Comparison of ENCODE assay signal across 13 mouse cellular contexts in the genomic region with DNA sequence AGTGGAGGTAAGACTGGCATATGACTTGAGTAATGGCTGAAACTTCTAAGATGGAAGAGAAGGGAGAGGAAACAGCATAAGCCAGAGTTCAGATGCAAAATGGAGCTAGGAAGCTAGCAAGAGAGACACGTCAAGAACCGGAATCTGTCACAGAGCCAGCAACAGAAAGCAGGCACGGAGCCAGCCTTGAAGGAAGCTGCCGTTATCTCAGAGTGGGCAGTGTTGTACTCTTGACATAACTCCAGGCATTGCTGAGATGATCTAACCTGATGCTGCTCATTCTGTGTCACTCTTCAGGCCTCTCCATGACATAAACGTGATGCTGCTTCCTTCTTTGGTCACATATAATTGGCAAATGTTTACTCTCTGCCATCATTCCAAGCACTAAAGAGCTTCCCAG.
DNase-seq lines count a peak whose midpoint lies in the region; ATAC-seq lines count a peak whose summit lies in the region.
"Had no signal": no experiment of that assay in that cellular context is flagged by ENCODE, and none has a peak within 500 bp of the region (broad histone marks: within the 10 kb centered on the region; RNA-seq: fewer than 3 reads in every experiment).

No protein-coding gene starts in this region.

- 72% methylated on average over 5 of the region's 5 CpGs for WGBS in kidney, embryonic 15.5 days
- WGBS in intestine, embryonic 16.5 days = 68% methylated on average over 5 of the region's 5 CpGs

- H3K9me3 ChIP-seq in kidney, embryonic 15.5 days (replicated peaks) = no peaks in the 10 kb centered on the region
- H3K9me3 ChIP-seq in intestine, embryonic 16.5 days (ENCODE audit: control insufficient read depth, low read length) = no peaks in the 10 kb centered on the region
- H3K9me3 ChIP-seq: embryonic facial prominence, embryonic 13.5 days; forebrain, embryonic 15.5 days; neural tube, embryonic 13.5 days had no signal

- no peaks in the 10 kb centered on the region for H3K36me3 ChIP-seq in kidney, embryonic 15.5 days
- H3K36me3 ChIP-seq in intestine, embryonic 16.5 days (ENCODE audit: control insufficient read depth, insufficient read depth, low read length) = no peaks in the 10 kb centered on the region
- H3K36me3 ChIP-seq: embryonic facial prominence, embryonic 13.5 days; forebrain, embryonic 15.5 days; neural tube, embryonic 13.5 days had no signal

- no peak overlapping the region for H3K9ac ChIP-seq in kidney, embryonic 15.5 days
- H3K9ac ChIP-seq in intestine, embryonic 16.5 days (ENCODE audit: low read depth, low read length) = no peak overlapping the region
- H3K9ac ChIP-seq: embryonic facial prominence, embryonic 13.5 days; forebrain, embryonic 15.5 days; neural tube, embryonic 13.5 days had no signal

- no peaks in the 10 kb centered on the region for H3K27me3 ChIP-seq in kidney, embryonic 15.5 days
- no peaks in the 10 kb centered on the region for H3K27me3 ChIP-seq in intestine, embryonic 16.5 days (replicated peaks; ENCODE audit: control insufficient read depth, insufficient read depth, low read length)
- H3K27me3 ChIP-seq: embryonic facial prominence, embryonic 13.5 days; forebrain, embryonic 15.5 days; neural tube, embryonic 13.5 days had no signal

- no peak overlapping the region for H3K27ac ChIP-seq in kidney, embryonic 15.5 days
- no peak overlapping the region for H3K27ac ChIP-seq in intestine, embryonic 16.5 days (ENCODE audit: low read length)
- H3K27ac ChIP-seq: embryonic facial prominence, embryonic 13.5 days; forebrain, embryonic 15.5 days; neural tube, embryonic 13.5 days had no signal

- no peak overlapping the region for H3K4me2 ChIP-seq in kidney, embryonic 15.5 days
- no peak overlapping the region for H3K4me2 ChIP-seq in intestine, embryonic 16.5 days (ENCODE audit: low read depth, low read length)
- H3K4me2 ChIP-seq: embryonic facial prominence, embryonic 13.5 days; forebrain, embryonic 15.5 days; neural tube, embryonic 13.5 days had no signal

- H3K4me1 ChIP-seq in kidney, embryonic 15.5 days = peaks cover 9% of the 10 kb centered on the region; the same call in 1 of the 2 replicates
- H3K4me1 ChIP-seq in intestine, embryonic 16.5 days (ENCODE audit: control insufficient read depth, insufficient read depth, low read length) = no peaks in the 10 kb centered on the region
- H3K4me1 ChIP-seq: forebrain, embryonic 15.5 days; neural tube, embryonic 13.5 days had no signal

- ATAC-seq in cerebellum, adult (ENCODE audit: insufficient number of reproducible peaks, low FRiP score, low TSS enrichment) = no peak
- ATAC-seq in kidney, embryonic 15.5 days (replicated peaks; ENCODE audit: low FRiP score) = no peak
- no peak for ATAC-seq in intestine, embryonic 16.5 days
- ATAC-seq: forebrain, embryonic 15.5 days; midbrain, embryonic 16.5 days had no signal

- DNase-seq in cerebellum, postnatal 10 days = peak; percentile 79 to 83
- DNase-seq in kidney, adult 8-10 months = peak; percentile 11 to 25
- DNase-seq in kidney, postnatal 10 days = peak; percentile 70
- peak; percentile 67 for DNase-seq in lung, postnatal 25 days (ENCODE audit: low spot score)
- no peak for DNase-seq in frontal cortex, postnatal 36 days (ENCODE audit: low spot score in 2 of 2)
- DNase-seq: cerebellum, adult 11 months had no signal

- no peak overlapping the region for H3K4me3 ChIP-seq in kidney, embryonic 15.5 days (replicated peaks)
- no peak overlapping the region for H3K4me3 ChIP-seq in intestine, embryonic 16.5 days (ENCODE audit: low read length)
- H3K4me3 ChIP-seq: embryonic facial prominence, embryonic 13.5 days; forebrain, embryonic 15.5 days; neural tube, embryonic 13.5 days had no signal

Comparison
In these comparisons a context has a peak if more than half of its experiments do, and no peak if none do; other contexts are left out.
1. DNase-seq: peak in cerebellum, postnatal 10 days (2 of 2), kidney, adult 8-10 months (2 of 2), kidney, postnatal 10 days (single experiment) and lung, postnatal 25 days (single experiment); none in frontal cortex, postnatal 36 days (0 of 2).